Mouse (Mus musculus): ENCODE data around the gene Coq9.

DNA sequence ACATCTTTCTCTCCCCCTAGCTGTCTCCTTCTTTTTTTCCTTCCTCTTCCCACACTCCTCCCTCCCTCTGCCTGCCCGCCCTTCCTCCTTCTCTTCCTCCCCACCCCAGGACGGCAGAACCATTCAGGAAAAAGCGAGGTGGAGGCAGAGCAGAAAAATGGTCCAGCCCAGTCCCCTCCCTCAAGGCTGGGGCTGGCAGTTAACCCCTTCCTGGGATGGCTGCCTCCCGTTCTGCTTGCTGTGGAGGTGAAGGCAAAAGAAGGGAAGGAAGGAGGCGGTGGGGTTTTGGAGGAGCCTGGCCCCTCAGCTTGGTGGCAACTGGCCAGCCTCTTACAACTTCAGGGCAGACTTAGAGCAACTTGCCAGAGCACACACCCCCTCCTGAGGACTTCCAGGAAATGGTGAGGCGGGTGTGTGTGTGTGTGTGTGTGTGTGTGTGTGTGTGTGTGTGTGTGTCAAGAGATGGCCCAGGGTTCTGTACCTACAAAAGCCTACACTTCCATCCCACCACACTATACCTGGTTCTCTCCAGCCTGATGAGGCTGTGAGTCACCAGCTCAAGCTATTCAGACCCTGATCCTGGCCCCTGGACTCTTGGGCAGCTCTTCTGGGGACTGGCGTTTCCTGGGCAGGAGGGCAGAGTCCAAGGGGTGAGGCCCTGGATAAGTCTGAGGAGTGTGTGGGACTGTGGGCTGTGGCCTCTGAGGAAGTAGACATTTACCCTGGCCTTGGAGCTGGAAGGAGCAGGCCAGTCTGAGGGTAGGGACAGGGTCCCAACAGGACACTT is 33.2 kb downstream of the Coq9 start:
- no peak for TF ChIP-seq CTCF (IDR thresholded peaks at IDR 0.05; ENCODE audit: control insufficient read depth, insufficient read depth, insufficient replicate concordance, low read depth, low read length)
- TF ChIP-seq POLR2A (IDR thresholded peaks at IDR 0.05; ENCODE audit: control insufficient read depth, low read depth, low read length): no peak

Measured in testis, adult 2 months (tissue).